Mouse (Mus musculus) Muller cell, postnatal 12 days (primary cell): ENCODE results near the gene Neurl1a.

Experiments used
- DNase-seq: peaks from one replicate; pipeline ENCODE4 v3.0.0-alpha.2; 2015; ENCODE audit errors: inconsistent ontology term

The Neurl1a gene

DNA sequence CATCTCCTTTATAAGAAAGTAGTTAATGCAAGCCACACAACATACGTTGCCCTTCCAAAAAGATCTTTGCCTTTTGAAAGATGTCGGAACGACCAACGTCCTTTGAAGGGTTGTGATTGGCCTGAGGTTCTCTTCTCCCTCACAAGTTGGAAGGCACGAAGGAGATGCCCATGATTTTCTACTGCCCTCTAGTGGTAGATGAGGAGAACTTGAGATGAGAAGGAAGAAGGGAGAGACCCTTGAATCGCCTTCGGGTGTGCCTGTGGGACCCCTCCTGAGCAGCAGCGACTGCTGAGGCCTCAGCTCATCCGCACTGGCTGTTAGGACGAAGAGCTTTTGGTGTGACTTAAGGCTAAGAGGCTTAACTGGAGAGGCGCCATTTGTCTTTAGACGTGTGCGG, 10.4 kb upstream of the Neurl1a start:
- peak; percentile 76 for DNase-seq

GRCm38 (mm10) chr19:47168793-47169412, 9.7 kb upstream of the Neurl1a start:
- DNase-seq, result peak; percentile 69

- no peak for DNase-seq
These were observed 4.1 kb upstream of the Neurl1a start for GRCm38 (mm10) chr19:47174515-47174914.

- DNase-seq, result no peak
These were observed 3.1 kb upstream of the Neurl1a start for GRCm38 (mm10) chr19:47175472-47175871.

DNA sequence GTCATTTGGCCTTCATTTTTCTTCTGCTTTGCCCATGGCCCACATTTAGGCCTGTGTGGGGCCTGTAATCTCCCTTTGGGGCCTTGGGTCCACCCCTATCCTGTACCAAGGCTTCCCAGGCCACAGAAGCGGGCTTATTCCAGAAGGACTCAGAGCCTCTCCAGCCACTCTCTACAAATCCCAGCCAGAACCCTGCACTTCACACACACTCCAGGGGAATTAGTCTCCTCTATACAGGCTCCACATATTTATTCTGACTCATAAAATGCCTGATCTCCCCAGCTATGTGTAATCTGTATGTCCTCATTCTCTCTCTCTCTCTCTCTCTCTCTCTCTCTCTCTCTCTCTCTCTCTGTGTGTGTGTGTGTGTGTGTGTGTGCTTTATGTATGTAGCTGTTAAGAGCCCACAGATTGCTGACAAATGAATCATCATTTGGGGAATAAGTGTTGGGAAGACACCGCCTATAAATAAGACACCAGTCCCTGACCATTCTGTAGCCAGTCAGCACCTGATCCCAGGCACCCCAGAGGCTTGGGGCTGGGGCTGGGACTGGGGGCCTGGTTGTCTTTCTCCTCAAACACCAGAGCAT, 1.6 kb upstream of the Neurl1a start:
- DNase-seq, result peak; percentile 40

DNA sequence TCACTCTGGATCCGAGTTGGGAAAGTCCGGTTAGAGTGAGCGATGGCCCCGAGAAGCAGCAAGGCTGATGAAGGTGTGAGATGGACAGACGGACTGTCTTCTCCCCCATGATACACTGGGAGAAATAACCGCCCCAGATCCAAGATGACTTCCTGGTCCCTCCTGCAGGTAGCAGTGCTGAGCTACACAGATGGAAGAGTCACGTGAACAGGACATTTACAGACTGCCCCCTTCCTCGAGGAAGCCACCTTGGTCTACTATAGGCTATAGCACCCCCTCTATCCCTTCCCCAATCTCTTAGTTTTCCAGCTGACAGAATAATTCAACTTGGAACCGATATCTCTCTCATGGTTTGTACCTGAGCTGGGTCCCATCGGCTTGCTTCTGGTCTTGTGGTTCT, 619 bp upstream of the Neurl1a start:
- DNase-seq, result no peak

DNA sequence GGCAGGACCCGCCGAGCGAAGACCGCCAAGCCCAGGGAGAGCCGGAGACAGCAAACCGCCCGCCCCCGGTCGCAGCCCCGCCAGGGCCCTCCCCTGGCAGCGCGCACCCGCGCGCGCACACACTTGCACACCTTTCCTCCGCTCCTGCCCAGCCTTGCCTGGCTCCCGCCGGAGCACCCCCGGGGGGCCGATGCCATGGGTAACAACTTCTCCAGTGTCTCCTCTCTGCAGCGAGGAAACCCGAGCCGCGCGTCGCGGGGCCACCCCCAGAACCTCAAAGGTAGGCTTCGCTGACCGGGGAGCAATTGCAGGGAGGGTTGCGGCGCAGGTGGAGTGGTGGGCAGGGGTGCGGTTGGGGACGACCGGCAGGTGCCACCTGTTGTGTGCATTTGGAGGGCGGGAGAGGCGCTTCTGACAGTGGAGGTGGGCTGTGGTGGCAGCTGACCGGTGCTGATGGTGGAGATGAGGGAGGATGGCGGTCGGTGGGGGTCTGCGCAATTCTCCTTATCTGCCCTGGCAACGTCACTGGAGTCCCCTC, 721 bp downstream of the Neurl1a start:
- peak; percentile 14 for DNase-seq

GRCm38 (mm10) chr19:47180011-47180410, 1.4 kb downstream of the Neurl1a start:
- no peak for DNase-seq

DNA sequence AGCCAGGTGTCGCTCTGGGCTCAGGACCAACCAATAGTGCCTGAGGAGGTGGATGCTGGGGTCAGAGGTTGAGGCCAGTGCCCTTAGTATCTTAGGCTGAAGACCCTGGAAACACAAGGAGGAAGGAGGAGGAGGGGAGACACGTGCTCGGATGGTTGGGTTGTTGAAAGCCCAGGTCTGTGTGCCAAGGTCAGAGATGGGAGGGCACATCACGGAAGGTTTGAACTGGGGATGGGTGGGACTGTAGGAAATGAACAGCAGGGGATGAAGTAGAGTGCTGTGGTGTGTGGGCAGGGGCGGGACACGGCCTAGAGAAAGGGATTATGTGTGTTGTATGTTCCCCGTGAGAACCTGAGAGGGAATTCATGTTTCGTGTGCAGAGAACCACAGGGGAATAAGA, 5.6 kb downstream of the Neurl1a start:
- DNase-seq, result no peak

DNA sequence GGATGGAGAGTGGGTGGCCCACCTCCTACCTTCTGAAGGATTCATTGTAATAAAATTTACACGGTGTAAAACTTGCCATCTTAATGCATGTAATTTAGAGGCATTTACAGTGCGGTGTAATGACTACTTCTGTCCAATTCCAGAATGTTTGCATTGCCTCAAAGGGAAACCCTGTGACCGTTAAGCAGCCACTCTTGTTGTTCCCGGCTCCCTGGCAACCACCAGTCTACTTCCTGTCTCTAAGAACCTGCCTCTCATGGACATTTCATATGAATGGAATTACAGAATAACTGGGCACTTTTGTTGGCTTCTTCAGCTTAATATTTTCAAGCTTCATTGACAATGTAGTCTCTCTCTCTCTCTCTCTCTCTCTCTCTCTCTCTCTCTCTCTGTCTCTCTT, 6.1 kb downstream of the Neurl1a start:
- DNase-seq, result no peak

DNA sequence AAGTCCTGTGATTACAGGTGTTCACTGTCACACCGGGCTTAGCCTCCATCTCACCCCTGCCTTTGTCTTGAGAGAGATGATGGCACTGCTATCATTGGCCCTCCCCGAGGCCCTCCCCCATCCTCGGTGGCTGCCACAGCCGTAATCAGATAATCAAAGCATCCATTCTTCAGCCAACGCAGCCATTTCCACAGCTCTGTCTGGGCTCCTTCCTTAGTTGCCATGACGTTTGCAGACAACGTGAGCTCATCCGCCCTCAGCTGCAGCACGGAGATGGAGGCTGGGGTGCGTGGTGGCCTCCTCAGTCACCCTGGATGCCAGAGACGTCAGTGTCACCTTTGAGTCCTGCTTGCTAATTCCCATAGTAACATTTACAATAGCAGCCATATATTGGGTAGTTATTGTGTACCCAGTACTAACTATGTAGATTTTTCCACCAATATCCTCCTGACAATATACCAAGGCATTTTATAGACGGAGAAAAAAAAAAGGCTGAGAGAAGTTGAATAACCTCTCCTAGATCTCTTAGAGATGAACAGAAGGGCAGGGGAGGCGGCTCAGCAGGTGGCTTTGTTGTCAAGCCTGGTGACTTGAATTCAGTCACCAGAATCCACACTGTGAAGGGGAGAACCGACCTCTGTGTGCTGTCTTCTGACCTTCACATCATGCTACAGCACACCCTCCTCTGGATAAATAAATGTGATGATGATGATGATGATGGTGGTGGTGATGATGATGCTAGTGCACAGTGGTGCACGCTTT, 8.1 kb downstream of the Neurl1a start:
- no peak for DNase-seq

- no peak for DNase-seq
These were observed 10.0 kb downstream of the Neurl1a start for GRCm38 (mm10) chr19:47188515-47189128.

DNA sequence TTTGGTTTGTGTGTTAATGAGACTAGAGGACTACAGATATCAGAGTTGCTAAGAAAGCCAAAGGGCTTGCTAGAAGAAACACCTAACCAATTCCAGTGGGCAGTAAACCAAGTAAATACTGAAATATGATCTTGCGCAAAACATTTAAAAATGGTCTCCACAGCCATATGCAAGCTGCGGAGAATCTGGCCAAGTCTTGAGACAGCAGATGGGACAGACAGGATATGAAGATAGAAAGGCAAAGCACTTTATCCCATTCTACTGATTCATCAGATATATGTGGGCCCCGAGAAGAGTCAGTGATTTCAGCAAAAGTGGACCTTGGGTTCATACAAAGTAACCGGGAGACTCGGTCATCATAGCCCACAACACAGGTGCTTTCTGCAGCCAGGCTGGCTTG, 13.5 kb downstream of the Neurl1a start:
- DNase-seq, result no peak

- no peak for DNase-seq
These were observed 20.2 kb downstream of the Neurl1a start for GRCm38 (mm10) chr19:47198671-47199350.

GRCm38 (mm10) chr19:47201972-47202371, 23.4 kb downstream of the Neurl1a start:
- no peak for DNase-seq

DNA sequence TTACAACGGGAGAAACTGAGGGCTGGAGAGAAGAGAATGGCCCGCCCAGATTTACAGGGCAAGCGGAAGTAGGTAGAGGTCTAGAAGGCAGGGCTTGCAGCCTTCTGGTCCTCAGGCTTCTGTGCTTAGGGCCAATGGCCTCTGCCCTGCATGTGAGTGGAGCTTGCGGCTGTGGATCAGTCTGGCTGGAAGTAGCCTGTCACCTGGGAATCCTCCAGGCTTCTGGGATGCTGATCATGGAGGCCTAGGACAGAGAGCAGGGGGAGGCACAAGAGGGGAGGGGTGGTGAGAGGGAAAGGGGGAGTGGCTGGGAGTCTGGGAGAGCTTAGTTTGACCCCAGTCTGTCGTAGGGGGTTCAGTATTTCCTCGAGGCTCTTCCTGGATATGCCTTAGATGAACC, 23.8 kb downstream of the Neurl1a start:
- no peak for DNase-seq

GRCm38 (mm10) chr19:47203042-47203441, 24.4 kb downstream of the Neurl1a start:
- DNase-seq, result no peak

DNA sequence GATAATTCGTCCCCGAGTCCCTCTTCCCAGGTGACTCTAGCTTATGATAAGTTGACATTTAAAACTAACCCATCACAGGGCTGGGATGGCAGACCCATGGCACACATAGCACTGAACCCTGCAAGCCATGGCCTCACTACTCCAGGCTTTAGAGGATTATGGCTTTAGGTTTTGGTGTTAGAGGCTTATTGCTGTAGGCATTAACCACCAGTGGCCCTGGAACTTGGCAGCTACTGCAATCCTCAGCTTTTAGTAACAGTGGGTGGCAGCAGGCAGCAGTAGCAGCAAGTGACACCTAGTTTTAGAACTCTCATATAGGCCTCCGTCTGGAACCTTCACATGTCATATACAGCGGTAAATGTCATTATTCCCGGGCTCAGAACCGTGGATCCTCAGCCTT, 26.0 kb downstream of the Neurl1a start:
- no peak for DNase-seq

DNA sequence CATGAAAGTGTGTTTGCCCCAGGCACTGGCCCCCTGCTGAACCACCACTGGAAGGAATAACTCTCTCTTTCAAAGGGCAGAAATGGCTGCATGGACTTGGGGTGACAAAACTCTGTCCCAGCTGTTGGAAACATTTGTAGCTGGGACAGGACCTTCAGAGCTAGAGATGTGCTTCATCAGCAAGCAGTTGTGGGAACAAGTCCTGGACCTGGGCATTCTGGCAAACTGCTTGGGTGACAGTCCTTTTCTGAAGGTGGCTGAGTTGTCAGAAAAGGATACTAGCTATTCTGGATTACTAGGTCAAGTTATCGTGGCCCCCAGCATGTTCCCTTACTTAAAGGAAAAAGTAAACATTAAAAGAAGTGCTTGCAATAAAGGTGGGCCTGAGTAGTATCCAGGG, 27.5 kb downstream of the Neurl1a start:
- no peak for DNase-seq

- no peak for DNase-seq
These were observed 31.8 kb downstream of the Neurl1a start for GRCm38 (mm10) chr19:47210432-47210831.

DNA sequence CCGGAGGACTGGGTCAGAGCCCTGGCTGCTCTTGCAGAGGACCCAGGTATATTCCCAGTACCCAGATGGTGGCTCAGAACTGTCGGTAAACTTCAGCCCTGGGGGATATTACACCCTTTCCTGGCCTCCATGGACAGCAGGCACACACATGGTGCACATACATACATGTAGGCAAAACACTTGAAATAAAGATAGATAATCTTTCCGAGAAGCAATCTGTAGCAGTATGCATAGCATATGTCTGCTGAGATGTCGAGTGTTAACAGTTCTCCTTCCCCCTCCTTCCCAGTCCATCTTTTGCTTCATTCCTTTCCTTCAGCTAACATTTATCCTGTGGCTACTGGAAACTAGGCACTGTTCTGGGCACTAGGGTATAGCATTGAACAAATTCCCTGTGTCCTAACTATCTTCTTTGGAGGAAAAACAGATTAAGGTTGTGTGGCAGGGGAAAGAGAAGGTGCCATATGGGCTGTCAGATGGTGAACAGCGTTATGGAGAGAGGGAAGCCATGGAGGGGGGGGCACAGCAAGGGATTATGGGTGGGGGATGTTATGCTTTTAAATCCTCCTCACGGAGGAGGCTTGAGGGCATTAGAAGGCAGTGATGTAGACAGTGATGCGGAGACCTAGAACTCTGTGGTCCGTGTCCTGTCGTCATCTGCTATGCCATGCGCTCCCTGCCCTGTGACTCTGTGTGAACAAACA, 33.1 kb downstream of the Neurl1a start:
- no peak for DNase-seq
